Mouse (Mus musculus) forebrain, embryonic 14.5 days (tissue): ENCODE measurements around the gene Emp2. TPM values are rescaled to one million over a fixed set of nuclear protein-coding genes. Genes with fewer than 3 reads are reported as not detected.

Experiments
- ATAC-seq: fragments of 200-750 bp; cut with Nextera tagmentation; 2 replicates; pipeline ENCODE4 v1.8.0; 2017; ENCODE audit warnings: mild to moderate bottlenecking, moderate library complexity
- DNase-seq: peaks from one replicate; pipeline ENCODE4 v3.0.0-alpha.2; 2015; ENCODE audit warnings: low spot score
- H3K27ac ChIP-seq: fragments of 300-500 bp; sonication (generic); 2 replicates; pipeline ENCODE4 v1.5.1; 2014; ENCODE audit warnings: low read depth, mild to moderate bottlenecking, control low read depth, low read length, moderate library complexity
- H3K27me3 ChIP-seq: fragments of 300-500 bp; sonication (generic); replicated peaks from 2 replicates; pipeline ENCODE4 v1.6.1; 2014; ENCODE audit warnings: low read length, control low read depth, mixed read lengths; ENCODE audit not compliant: control insufficient read depth, insufficient read depth
- H3K36me3 ChIP-seq: fragments of 300-500 bp; sonication (generic); 2 replicates; pipeline ENCODE4 v1.6.1; 2014; ENCODE audit warnings: low read length, control low read depth; ENCODE audit not compliant: control insufficient read depth, insufficient read depth
- H3K4me1 ChIP-seq: fragments of 300-500 bp; sonication (generic); 2 replicates; pipeline ENCODE4 v1.6.1; 2014; ENCODE audit warnings: antibody characterized with exemption, low read length, control low read depth; ENCODE audit not compliant: control insufficient read depth, insufficient read depth
- H3K4me2 ChIP-seq: fragments of 300-500 bp; sonication (generic); 2 replicates; pipeline ENCODE4 v1.6.1; 2014; ENCODE audit warnings: mild to moderate bottlenecking, control low read depth, low read length
- H3K4me3 ChIP-seq: fragments of 300-500 bp; sonication (generic); 2 replicates; pipeline ENCODE4 v1.5.1; 2014; ENCODE audit warnings: low read depth, low read length, control low read depth
- H3K9ac ChIP-seq: fragments of 300-500 bp; sonication (generic); 2 replicates; pipeline ENCODE4 v1.6.1; 2014; ENCODE audit warnings: mild to moderate bottlenecking, low read length, control low read depth, moderate library complexity
- H3K9me3 ChIP-seq: fragments of 300-500 bp; sonication (generic); replicated peaks from 2 replicates; pipeline ENCODE4 v1.6.1; 2016; ENCODE audit warnings: low read length, control low read depth, mixed read lengths; ENCODE audit not compliant: control insufficient read depth
- WGBS: fragments of 180-500 bp; shearing (Covaris S2); extraction: QIAGEN DNeasy Blood & Tissue Kit; methylation state at CpG from one replicate; pipeline ENCODE4 v1.1.7; 2014; 5-methylcytosine and 5-hydroxymethylcytosine counted together
- polyA plus RNA-seq: library from polyadenylated mRNA; unstranded; fragments of >200 nt; fragmentation: Nextera tagmentation; extraction: Ambion mirVana; gene quantifications from 2 replicates; pipeline ENCODE4 v1.2.1, GENCODE M21; 2014

The Emp2 gene
- polyA plus RNA-seq, 1 experiment from 2014 or later, result 3.4 TPM

DNA sequence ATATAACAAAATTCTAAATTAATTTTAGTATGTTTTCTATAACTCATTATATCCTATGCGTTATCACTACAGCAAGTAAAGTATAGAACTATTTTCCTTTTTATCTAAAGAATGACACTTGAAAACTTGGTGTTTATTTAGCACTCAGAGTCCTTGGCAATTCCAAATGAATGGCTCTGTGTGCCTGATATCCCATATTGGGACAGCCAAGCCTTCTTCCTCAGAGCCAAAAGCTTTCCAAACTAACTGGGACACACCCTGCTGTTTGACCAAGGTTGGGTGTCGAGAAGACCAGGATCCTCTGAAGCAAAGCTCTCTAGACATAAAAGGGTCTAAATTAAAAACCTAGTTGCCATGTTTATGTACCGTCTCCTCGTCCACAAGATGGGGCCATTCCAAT lies 27.3 kb upstream of the Emp2 start:
- no peak overlapping the region for H3K9ac ChIP-seq
- 75% methylated on average over 4 of the region's 4 CpGs for WGBS
- H3K27me3 ChIP-seq, result no peaks in the 10 kb centered on the region
- no peaks in the 10 kb centered on the region; the same call in 1 of the 2 replicates for H3K4me1 ChIP-seq
- no peak for ATAC-seq
- H3K36me3 ChIP-seq, result no peaks in the 10 kb centered on the region
- no peak for DNase-seq
- H3K9me3 ChIP-seq, result no peaks in the 10 kb centered on the region
- no peak overlapping the region for H3K27ac ChIP-seq
- no peak overlapping the region for H3K4me3 ChIP-seq
- H3K4me2 ChIP-seq, result no peak overlapping the region

GRCm38 (mm10) chr16:10339930-10340329 lies 26.2 kb upstream of the Emp2 start:
- 90% methylated on average over 10 of the region's 10 CpGs for WGBS
- H3K9me3 ChIP-seq, result no peaks in the 10 kb centered on the region

GRCm38 (mm10) chr16:10338601-10339000 lies 24.8 kb upstream of the Emp2 start:
- DNase-seq, result no peak
- WGBS, result 88% methylated on average over 5 of the region's 5 CpGs
- ATAC-seq, result no peak
- no peak overlapping the region for H3K9ac ChIP-seq
- H3K27ac ChIP-seq, result no peak overlapping the region
- no peak overlapping the region for H3K4me3 ChIP-seq
- H3K9me3 ChIP-seq, result no peaks in the 10 kb centered on the region
- H3K36me3 ChIP-seq, result no peaks in the 10 kb centered on the region
- no peaks in the 10 kb centered on the region; the same call in 1 of the 2 replicates for H3K4me1 ChIP-seq
- H3K4me2 ChIP-seq, result no peak overlapping the region
- no peaks in the 10 kb centered on the region for H3K27me3 ChIP-seq

More at GRCm38 (mm10) chr16:10339930-10340329, 26.2 kb upstream of the Emp2 start:
- Histone ChIP-seq H3K4me3 (no peak overlapping the region), H3K4me2 (no peak overlapping the region), H3K36me3 (no peaks in the 10 kb centered on the region), H3K27ac (no peak overlapping the region), H3K27me3 (no peaks in the 10 kb centered on the region), H3K9ac (no peak overlapping the region), H3K4me1 (no peaks in the 10 kb centered on the region; the same call in 1 of the 2 replicates)
- DNase-seq (no peak), ATAC-seq (no peak)

GRCm38 (mm10) chr16:10337422-10338197 lies 23.8 kb upstream of the Emp2 start:
- no peaks in the 10 kb centered on the region for H3K27me3 ChIP-seq
- 86% methylated on average over 13 of the region's 13 CpGs for WGBS
- H3K4me3 ChIP-seq, result no peak overlapping the region
- H3K4me2 ChIP-seq, result no peak overlapping the region
- no peak overlapping the region for H3K9ac ChIP-seq
- no peak overlapping the region for H3K27ac ChIP-seq
- no peaks in the 10 kb centered on the region for H3K36me3 ChIP-seq
- no peaks in the 10 kb centered on the region for H3K9me3 ChIP-seq
- no peak for ATAC-seq
- no peak for DNase-seq
- H3K4me1 ChIP-seq, result no peaks in the 10 kb centered on the region; the same call in 1 of the 2 replicates

GRCm38 (mm10) chr16:10336454-10337421 lies 23.0 kb upstream of the Emp2 start:
- H3K4me2 ChIP-seq, result no peak overlapping the region
- DNase-seq, result no peak
- no peak for ATAC-seq

DNA sequence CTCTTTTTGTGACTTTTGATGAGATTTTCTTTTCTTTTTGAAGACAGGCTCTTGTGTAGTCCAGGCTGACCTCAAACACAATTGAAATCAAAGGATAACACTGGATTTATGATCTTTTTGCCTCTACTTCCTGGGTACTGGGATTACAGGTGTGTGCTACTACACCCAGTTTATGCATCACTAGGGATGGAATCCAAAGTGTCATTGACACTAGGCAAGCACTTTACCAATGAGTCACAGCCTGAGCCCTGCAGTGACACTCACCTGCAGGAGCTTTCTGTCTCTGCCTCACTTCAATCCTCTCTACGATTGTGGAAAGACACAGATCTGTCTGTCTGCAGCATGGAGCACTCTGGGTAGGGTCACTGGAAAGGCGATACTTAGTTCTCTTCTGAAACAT lies 22.2 kb upstream of the Emp2 start:
- 88% methylated on average over 2 of the region's 2 CpGs for whole genome bisulfite sequencing
- no peaks in the 10 kb centered on the region for H3K36me3 ChIP-seq
- H3K9ac ChIP-seq, result no peak overlapping the region
- H3K9me3 ChIP-seq, result no peaks in the 10 kb centered on the region
- H3K4me2 ChIP-seq, result no peak overlapping the region
- no peaks in the 10 kb centered on the region for H3K27me3 ChIP-seq
- no peaks in the 10 kb centered on the region for H3K4me1 ChIP-seq
- ATAC-seq (no peak), DNase-seq (no peak)
- no peak overlapping the region for H3K4me3 ChIP-seq
- H3K27ac ChIP-seq, result no peak overlapping the region

More at GRCm38 (mm10) chr16:10336454-10337421, 23.0 kb upstream of the Emp2 start:
- Histone ChIP-seq H3K36me3 (no peaks in the 10 kb centered on the region), H3K9ac (no peak overlapping the region), H3K4me3 (no peak overlapping the region), H3K27me3 (no peaks in the 10 kb centered on the region), H3K9me3 (no peaks in the 10 kb centered on the region), H3K27ac (no peak overlapping the region), H3K4me1 (no peaks in the 10 kb centered on the region; the same call in 1 of the 2 replicates)
- 89% methylated on average over 19 of the region's 19 CpGs for WGBS

DNA sequence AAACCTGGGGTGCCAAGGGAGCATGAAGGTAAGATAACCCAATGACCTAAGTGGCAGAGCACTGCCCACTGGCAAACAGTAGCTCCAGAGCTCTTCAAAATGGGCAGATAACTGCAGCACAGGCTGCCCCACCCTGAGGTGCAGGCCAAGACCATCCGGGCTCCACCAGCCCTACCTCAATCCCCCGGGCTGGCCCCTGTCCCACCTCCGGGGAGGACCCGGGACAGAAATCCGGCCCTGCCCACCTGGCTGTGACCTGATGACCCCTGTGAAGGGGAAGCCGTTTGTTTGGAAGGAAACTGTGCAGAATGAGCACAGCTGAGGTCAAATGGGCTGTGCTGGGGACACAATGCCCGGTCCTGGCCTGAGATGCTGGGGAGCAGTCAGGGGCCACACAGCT lies 19.0 kb upstream of the Emp2 start:
- H3K36me3 ChIP-seq, result no peaks in the 10 kb centered on the region
- ATAC-seq, result no peak
- no peak overlapping the region for H3K4me2 ChIP-seq
- DNase-seq, result no peak
- H3K27me3 ChIP-seq, result no peaks in the 10 kb centered on the region
- no peaks in the 10 kb centered on the region for H3K4me1 ChIP-seq
- no peaks in the 10 kb centered on the region for H3K9me3 ChIP-seq
- H3K4me3 ChIP-seq, result no peak overlapping the region
- no peak overlapping the region for H3K9ac ChIP-seq
- WGBS, result 48% methylated on average over 7 of the region's 7 CpGs
- H3K27ac ChIP-seq, result no peak overlapping the region

- Histone ChIP-seq H3K27ac (no peak overlapping the region), H3K4me2 (no peak overlapping the region), H3K36me3 (no peaks in the 10 kb centered on the region), H3K9ac (no peak overlapping the region), H3K4me3 (no peak overlapping the region), H3K4me1 (no peaks in the 10 kb centered on the region), H3K9me3 (no peaks in the 10 kb centered on the region), H3K27me3 (no peaks in the 10 kb centered on the region)
- ATAC-seq (no peak), DNase-seq (no peak)
- 82% methylated on average over 12 of the region's 12 CpGs for WGBS
Observed at GRCm38 (mm10) chr16:10330586-10331495, 17.1 kb upstream of the Emp2 start.
